Mouse (Mus musculus): ENCODE results near the gene Zfp954. TPM values are rescaled to one million over a fixed set of nuclear protein-coding genes. Genes with fewer than 3 reads are reported as not detected.
A peak's percentile ranks its signal among the peaks of the same experiment; 100 is the strongest.
"Not testable (repeated sequence)": the region's sequence is repeated elsewhere in the genome, so short reads cannot be mapped to it uniquely, and the experiment has no call there.

Zfp954 gene
- total RNA-seq (2021): 10 to 100 TPM; 11.9 to 12.0 TPM

DNA sequence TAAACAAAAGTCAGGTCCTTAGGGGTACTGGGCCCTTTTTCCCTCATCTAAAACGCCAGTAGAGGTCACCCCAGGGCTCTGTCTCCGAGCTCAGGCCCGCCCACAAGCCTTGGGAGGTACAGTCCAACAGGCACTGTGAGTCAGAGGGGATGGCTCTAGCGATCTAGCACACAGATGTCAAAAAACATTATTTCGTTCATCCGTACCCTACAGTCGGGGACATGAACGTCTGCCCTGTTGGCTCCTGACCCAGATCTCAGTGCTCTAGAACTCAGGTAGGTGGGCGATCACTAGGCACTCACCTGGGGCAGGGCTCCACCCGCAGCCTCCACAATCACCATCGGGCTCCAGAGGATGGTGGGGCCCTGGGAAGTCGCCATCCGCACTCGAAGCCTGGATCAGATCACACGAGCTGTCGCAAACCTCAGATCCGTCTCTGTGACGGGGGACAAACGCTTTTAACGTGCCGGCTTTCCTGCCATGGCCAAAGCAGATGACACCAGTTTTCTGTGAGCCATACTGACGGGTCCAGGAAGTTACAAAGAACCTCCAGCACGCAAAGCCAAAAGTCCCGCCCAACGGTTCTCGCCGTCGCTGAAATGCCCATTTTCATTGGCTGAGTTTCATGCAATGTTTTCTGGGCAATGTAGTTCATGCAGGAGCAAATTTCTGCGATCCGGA, at the start of gene Zfp954:
TSS of gene Zfp954 (minus strand) at position 568 of the 681 bp plus-strand sequence.
- intact Hi-C loops (cut with DNase I): no loop called here

DNA sequence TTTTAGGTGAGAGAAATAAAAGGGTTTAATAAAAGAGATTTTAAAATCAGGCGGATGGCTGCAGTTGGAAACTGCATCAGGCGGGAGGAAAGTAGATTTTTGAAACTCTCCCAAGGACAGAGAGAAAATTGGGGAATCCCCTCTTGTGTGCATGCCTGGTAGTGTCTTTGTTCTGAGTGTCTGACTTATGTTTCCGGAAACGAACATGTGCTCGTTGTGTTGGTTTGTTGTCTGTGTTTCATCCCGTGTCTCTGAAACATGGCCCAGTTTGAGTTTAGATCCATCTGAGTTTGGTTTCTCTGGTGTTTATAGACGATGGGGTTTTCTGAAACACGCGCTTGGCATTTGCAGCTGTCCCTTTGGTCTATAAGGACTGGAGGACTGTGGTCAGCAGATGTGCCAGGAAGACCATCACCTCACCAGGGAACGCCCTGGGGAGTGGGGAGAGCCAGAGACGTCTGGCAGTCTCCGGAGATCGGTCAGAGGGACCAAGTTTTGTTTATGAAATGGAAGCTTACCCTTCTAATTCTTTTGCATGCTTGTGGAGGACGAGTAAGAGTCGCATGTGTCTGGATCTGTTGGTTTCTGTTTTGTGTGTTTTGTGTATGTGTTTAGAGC, 24.8 kb upstream of the Zfp954 start:
- intact Hi-C loops (cut with DNase I): no loop called here
- DNase-seq (ENCODE audit: extremely low spot score in 1 of 2, low spot score in 2 of 2): no peak

More for the DNA sequence above, at the start of gene Zfp954:
- DNase-seq (ENCODE audit: extremely low spot score in 1 of 2, low spot score in 2 of 2): peak; percentile 88 to 90

DNA sequence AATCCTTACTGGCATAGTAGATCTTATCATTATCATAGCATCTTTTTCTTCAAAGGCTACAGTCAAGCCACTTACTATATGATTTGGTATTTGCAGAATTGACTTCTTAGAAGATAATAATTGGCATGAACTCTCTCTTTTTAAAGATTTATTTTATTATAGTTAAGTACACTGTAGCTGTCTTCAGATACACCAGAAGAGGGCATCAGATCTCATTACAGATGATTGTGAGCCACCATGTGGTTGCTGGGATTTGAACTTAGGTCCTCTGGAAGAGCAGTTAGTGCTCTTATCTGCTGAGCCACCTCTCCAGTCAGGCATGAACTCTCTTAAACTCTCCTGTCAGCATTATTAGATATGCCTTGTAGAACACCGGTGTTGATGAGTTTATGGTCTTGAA, 22.9 kb upstream of the Zfp954 start:
- intact Hi-C loops (cut with DNase I): no loop called here

DNA sequence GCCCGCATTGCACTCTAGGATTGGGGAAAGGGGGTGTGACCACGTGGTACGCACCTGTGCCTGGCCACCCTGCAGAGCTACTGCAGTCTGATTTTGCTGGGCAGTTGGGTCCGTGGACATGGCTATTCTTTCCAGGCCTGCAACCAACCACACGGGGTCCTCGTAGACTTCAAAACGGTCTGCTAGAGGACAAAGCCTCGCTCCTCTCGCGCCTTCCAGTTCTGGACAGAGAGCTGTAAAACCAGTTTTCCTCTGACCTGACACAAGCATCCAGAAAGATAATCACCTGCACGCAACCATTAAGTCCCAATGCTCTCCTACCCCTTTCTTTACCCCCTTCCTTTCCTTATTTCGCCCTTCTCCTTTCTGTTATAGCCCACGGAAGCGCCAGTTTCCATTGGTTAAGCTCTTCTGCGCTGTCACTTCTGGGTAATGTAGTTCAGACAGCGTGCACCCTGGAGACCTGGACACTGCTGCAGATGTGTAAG, 15.1 kb upstream of the Zfp954 start, which contains the start of gene Zfp773:
TSS of gene Zfp773 (minus strand) at position 377 of the 488 bp plus-strand sequence.
- intact Hi-C loops (cut with DNase I): no loop called here

More for the DNA sequence above, 22.9 kb upstream of the Zfp954 start:
- no peak for DNase-seq (ENCODE audit: extremely low spot score in 1 of 2, low spot score in 2 of 2)

DNA sequence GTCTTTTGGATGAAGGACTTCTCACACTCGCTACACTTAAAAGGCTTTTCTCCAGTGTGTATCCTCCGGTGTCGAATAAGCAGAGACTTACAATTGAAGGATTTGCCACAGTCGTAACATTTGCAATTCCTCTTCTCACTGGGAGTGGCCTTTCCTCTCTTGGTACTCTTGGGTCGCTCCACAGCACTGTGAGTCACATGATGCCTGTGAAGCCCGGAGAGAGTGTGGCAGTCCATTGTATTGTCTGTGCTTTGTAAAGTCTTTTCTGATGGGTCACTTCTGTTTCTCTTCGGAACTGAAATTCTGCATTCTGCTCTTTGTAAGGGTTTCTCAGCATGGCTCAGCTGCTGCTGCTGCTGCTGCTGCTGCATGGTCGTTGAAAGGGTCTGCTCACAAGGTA, 11.5 kb upstream of the Zfp954 start:
- intact Hi-C loops (cut with DNase I): no loop called here
- DNase-seq (ENCODE audit: extremely low spot score in 1 of 2, low spot score in 2 of 2): no peak

More for the DNA sequence above, 15.1 kb upstream of the Zfp954 start, which contains the start of gene Zfp773:
- DNase-seq (ENCODE audit: extremely low spot score in 1 of 2, low spot score in 2 of 2): peak; percentile 32 to 60

DNA sequence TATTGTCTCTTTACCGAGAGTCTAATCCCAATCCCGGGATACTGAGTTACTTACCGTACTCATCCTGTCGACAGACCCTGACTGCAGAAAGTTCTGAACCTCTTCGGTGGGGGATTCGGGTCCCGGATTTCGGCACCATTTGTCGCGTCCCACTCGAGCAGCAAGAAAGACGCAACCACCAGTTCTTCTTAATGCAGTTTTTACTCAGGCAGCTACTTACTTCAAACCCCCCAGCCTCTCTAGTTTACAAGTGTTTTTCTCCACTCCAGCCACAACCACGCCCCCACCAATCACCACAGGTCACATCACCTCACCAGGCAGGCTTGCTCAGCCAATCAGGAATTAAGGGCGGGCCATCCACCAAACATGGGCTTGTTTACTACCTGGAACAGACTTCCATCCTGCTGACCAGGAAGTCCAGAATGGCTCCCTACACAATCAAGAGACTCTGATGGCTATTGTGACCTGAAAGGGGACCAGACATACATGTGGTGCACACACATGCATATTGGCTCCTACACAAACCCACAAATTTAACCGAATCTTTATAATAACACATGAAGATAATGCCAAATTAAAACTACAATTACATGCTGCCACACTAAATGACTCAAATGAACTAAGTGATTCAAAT, 9.3 kb upstream of the Zfp954 start:
- DNase-seq (ENCODE audit: extremely low spot score in 1 of 2, low spot score in 2 of 2); intact Hi-C loops (cut with DNase I): not testable (repeated sequence)

DNA sequence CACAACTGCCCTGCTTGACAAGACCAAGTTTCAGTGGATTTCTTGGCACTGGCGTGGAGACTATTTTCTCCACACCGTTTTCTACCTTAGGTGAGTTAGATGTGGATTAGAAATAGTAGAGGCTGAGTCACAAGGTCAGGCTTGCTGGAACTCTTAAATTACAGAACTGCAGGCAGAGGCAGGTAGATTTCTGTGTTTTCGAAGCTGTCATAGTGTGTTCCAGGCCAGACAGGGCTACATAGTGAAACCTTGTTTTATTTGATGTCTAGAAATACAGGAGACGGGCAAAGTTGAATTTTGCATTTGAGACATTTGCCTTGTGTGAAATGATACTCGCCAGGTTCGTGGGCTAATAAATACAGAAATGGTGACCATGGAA, 303 bp upstream of the Zfp954 start:
- intact Hi-C loops (cut with DNase I): no loop called here

DNA sequence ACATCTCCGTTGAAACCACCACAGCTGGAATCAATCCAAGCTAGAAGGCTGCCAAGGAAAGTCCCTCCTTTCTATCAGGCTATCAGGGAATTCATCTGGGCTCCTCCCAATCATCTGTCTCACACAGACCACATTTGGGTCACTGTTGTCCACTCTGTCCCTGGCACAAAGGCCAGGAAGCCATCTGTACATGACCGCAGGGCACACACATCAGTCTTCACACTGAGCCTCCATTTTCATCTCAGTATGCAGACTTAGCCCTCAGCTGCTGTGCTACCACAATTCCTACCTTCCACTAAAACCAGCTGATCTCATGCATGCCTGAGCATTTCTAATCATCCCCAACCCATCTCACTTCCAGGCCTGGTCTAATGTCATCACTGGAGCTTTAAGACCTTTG, 2.8 kb downstream of the Zfp954 start:
- intact Hi-C loops (cut with DNase I): no loop called here
- no peak for DNase-seq (ENCODE audit: extremely low spot score in 1 of 2, low spot score in 2 of 2)

More for the DNA sequence above, 303 bp upstream of the Zfp954 start:
- no peak for DNase-seq (ENCODE audit: extremely low spot score in 1 of 2, low spot score in 2 of 2)

DNA sequence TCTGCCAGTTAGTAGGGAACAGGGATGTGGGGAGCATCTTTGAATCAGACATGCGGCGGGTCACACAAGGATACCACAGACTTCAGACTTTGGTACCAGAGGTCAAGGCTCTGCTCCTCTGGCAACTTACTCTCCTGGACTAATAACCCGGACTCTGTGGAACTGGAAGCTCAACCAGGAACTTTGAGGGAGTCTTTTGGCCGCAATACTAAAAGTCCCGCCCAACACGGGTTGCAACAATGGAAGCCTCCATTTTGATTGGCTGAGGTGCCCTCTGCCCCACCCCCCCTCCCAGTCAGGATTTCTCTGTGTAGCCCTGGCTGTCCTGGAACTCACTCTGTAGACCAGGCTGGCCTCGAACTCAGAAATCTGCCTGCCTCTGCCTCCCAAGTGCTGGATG, 12.8 kb downstream of the Zfp954 start:
- intact Hi-C loops (cut with DNase I): no loop called here
- DNase-seq (ENCODE audit: extremely low spot score in 1 of 2, low spot score in 2 of 2): no peak

Other genes with a start within 250 kb of the Zfp954 start
- gene Aurkc, start 126.2 kb downstream of the Zfp954 start, total RNA-seq (2021): under 1 TPM in 1 of 2 experiments, not detected in 1; 0.64 TPM
- 1 to 10 TPM; 1.8 to 2.7 TPM for gene Zfp773, start 15.3 kb upstream of the Zfp954 start, total RNA-seq (2021)
- gene Zfp418, start 49.8 kb upstream of the Zfp954 start, total RNA-seq (2021): 1 to 10 TPM; 5.8 to 6.3 TPM
- 1 to 10 TPM; 8.7 to 9.2 TPM for gene Zfp772, start 88.5 kb upstream of the Zfp954 start, total RNA-seq (2021)
- 1 to 10 TPM; 2.0 to 2.2 TPM for gene Vmn2r29, start 125.8 kb upstream of the Zfp954 start, total RNA-seq (2021)
- gene Gm45844, start 156.8 kb upstream of the Zfp954 start, total RNA-seq (2021): 10 to 100 TPM; 12.3 to 13.5 TPM
- 100 to 1,000 TPM; 171 to 174 TPM for gene Clcn4, start 179.4 kb upstream of the Zfp954 start, total RNA-seq (2021)
- under 1 TPM; 0.10 to 0.15 TPM for gene Vmn2r30, start 216.1 kb upstream of the Zfp954 start, total RNA-seq (2021)

Data from left cerebral cortex, postnatal 10 days (tissue).